Mouse (Mus musculus) lung, embryonic 15.5 days (tissue): ENCODE data around the gene Eif2b4. TPM values are rescaled to one million over a fixed set of nuclear protein-coding genes. Genes with fewer than 3 reads are reported as not detected.

Source experiments
- ATAC-seq: fragments of 200-750 bp; cut with Nextera tagmentation; 2 replicates; pipeline ENCODE4 v1.8.0; 2017; ENCODE audit warnings: moderate number of reproducible peaks, borderline replicate concordance; ENCODE audit not compliant: low FRiP score, low TSS enrichment; ENCODE audit errors: extremely low read depth
- H3K27ac ChIP-seq: fragments of 300-500 bp; sonication (generic); 2 replicates; pipeline ENCODE4 v1.5.1; 2015; ENCODE audit warnings: moderate library complexity, mild to moderate bottlenecking, inconsistent platforms
- H3K27me3 ChIP-seq: fragments of 300-500 bp; sonication (generic); 2 replicates; pipeline ENCODE4 v1.6.1; 2015; ENCODE audit warnings: inconsistent platforms
- H3K36me3 ChIP-seq: fragments of 300-500 bp; sonication (generic); 2 replicates; pipeline ENCODE4 v1.6.1; 2015; ENCODE audit warnings: inconsistent platforms
- H3K4me1 ChIP-seq: fragments of 300-500 bp; sonication (generic); 2 replicates; pipeline ENCODE4 v1.6.1; 2015; ENCODE audit warnings: inconsistent platforms
- H3K4me2 ChIP-seq: fragments of 300-500 bp; sonication (generic); 2 replicates; pipeline ENCODE4 v1.6.1; 2015; ENCODE audit warnings: inconsistent platforms, mild to moderate bottlenecking, moderate library complexity
- H3K4me3 ChIP-seq: fragments of 300-500 bp; sonication (generic); 2 replicates; pipeline ENCODE4 v1.5.1; 2015; ENCODE audit warnings: mild to moderate bottlenecking, inconsistent platforms
- H3K9ac ChIP-seq: fragments of 300-500 bp; sonication (generic); 2 replicates; pipeline ENCODE4 v1.6.1; 2015; ENCODE audit warnings: inconsistent platforms
- H3K9me3 ChIP-seq: fragments of 300-500 bp; sonication (generic); 2 replicates; pipeline ENCODE4 v1.6.1; 2016; ENCODE audit warnings: inconsistent platforms
- WGBS: fragments of 180-500 bp; shearing (Covaris S2); methylation state at CpG from one replicate; pipeline ENCODE4 v1.1.7; 2015; 5-methylcytosine and 5-hydroxymethylcytosine counted together
- polyA plus RNA-seq: library from polyadenylated mRNA; unstranded; fragments of >200 nt; fragmentation: Nextera tagmentation; extraction: Ambion mirVana; gene quantifications from 2 replicates; pipeline ENCODE4 v1.2.1, GENCODE M21; 2015

Eif2b4 gene
- polyA plus RNA-seq, 1 experiment from 2014 or later, result 64.3 TPM

DNA sequence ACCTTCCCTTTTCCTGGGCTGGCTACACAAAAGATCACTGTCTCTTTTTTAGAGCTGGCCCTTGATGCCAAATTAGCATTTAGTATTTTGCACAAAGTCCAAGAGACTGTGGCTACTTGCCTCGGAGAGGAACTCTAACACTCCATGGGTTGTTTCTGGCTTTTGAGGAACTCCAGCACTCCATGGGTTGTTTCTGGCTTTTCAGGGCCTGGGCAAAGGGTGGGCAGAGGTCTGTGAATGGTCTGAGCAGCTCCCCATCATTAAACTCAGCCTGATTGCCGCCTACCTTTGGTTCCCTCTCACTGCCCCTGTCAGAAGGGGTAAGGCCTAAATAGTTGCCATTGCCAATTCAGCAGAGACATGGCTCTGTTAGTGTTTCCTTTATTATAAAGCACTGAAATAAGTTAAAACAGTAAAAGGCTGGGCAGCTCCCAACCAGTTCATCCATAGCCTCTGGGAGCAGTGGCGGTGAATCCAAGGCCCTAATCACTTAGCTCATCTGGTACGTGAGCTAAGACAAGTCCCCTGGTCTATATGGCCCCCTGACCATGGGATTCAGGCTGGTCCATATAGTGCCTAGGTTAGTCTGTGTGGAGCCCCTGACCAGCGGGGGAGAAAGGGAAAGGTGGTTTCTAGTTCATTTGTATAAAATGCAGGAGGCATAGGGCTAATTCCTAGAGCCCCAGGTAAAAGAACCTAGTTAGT is 5.5 kb upstream of the Eif2b4 start:
- H3K27me3 ChIP-seq, result no peaks in the 10 kb centered on the region
- ATAC-seq, result no peak
- WGBS, result 79% methylated on average over 5 of the region's 5 CpGs
- no peak overlapping the region for H3K27ac ChIP-seq
- H3K9ac ChIP-seq, result no peak overlapping the region
- no peak overlapping the region for H3K4me2 ChIP-seq
- H3K36me3 ChIP-seq, result peaks cover 75% of the 10 kb centered on the region
- H3K4me3 ChIP-seq, result no peak overlapping the region
- H3K4me1 ChIP-seq, result peaks cover 33% of the 10 kb centered on the region
- H3K9me3 ChIP-seq, result 0 out of 2 replicates have a peak, but pooled peaks cover 3% of the 10 kb centered on the region

DNA sequence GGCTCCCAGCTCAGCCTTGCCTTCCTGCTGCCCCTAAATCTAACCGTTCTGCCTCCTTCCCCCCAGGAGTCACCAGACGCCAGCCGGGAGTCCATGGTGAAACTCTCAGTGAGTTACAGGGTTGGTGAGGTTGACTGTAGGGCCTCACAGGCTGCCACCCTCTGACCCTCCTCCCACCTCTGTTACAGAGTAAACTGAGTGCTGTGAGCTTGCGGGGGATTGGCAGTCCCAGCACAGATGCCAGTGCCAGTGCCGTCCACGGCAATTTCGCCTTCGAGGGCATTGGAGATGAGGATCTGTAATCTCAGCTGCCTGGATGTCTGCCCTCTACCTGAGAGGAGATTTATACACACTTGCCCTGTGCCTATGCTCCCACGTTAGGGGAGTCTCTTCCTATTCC is 4.9 kb upstream of the Eif2b4 start:
- no peak overlapping the region for H3K4me3 ChIP-seq
- WGBS, result 76% methylated on average over 9 of the region's 9 CpGs
- H3K9ac ChIP-seq, result no peak overlapping the region
- peaks cover 69% of the 10 kb centered on the region for H3K36me3 ChIP-seq
- H3K9me3 ChIP-seq, result 0 out of 2 replicates have a peak, but pooled peaks cover 3% of the 10 kb centered on the region
- H3K27ac ChIP-seq, result no peak overlapping the region
- H3K27me3 ChIP-seq, result no peaks in the 10 kb centered on the region
- H3K4me1 ChIP-seq, result peaks cover 33% of the 10 kb centered on the region
- no peak for ATAC-seq
- H3K4me2 ChIP-seq, result no peak overlapping the region

DNA sequence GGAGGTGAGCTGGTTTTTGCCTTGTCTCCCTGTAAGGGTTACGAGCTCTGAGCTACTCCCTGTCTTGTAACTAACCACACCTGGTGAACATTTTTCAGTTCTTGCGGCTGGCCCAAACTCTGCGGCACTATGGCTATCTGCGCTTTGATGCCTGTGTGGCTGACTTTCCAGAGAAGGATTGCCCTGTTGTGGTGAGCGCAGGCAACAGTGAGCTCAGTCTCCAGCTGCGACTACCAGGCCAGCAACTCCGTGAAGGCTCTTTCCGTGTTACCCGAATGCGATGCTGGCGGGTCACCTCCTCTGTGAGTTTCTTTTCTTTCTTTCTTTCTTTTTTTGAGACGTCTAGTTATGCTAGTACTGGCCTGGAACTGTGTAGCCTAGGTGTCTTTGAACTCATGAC is 3.8 kb upstream of the Eif2b4 start:
- no peak overlapping the region for H3K27ac ChIP-seq
- no peaks in the 10 kb centered on the region for H3K27me3 ChIP-seq
- no peak for ATAC-seq
- WGBS, result 92% methylated on average over 12 of the region's 12 CpGs
- 0 out of 2 replicates have a peak, but pooled peaks cover 3% of the 10 kb centered on the region for H3K9me3 ChIP-seq
- H3K9ac ChIP-seq, result no peak overlapping the region
- peaks cover 64% of the 10 kb centered on the region for H3K36me3 ChIP-seq
- no peak overlapping the region for H3K4me3 ChIP-seq
- H3K4me2 ChIP-seq, result no peak overlapping the region
- peaks cover 28% of the 10 kb centered on the region for H3K4me1 ChIP-seq

DNA sequence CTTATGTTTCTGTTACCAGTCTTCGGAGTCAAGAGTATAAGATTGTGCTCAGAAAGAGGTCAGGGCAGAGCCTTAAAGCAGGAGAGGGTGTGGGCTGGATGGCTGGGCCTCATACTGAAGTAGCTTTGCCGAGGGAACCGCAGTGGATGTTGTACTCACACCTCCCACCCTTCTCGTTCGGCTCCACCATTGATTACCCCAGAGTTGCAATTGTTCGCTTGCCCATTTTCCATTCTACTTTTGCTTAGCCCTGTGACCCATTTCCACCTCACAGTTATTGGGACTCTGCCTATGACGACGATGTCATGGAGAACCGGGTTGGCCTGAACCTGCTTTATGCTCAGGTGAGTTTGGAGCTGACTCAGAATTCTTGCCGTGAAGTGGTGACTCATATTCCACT is 3.0 kb upstream of the Eif2b4 start:
- Histone ChIP-seq H3K36me3 (peaks cover 65% of the 10 kb centered on the region), H3K27ac (no peak overlapping the region), H3K9ac (no peak overlapping the region), H3K9me3 (0 out of 2 replicates have a peak, but pooled peaks cover 3% of the 10 kb centered on the region), H3K27me3 (no peaks in the 10 kb centered on the region), H3K4me2 (no peak overlapping the region), H3K4me3 (no peak overlapping the region), H3K4me1 (peaks cover 32% of the 10 kb centered on the region)
- WGBS, result 89% methylated on average over 10 of the region's 10 CpGs
- no peak for ATAC-seq

DNA sequence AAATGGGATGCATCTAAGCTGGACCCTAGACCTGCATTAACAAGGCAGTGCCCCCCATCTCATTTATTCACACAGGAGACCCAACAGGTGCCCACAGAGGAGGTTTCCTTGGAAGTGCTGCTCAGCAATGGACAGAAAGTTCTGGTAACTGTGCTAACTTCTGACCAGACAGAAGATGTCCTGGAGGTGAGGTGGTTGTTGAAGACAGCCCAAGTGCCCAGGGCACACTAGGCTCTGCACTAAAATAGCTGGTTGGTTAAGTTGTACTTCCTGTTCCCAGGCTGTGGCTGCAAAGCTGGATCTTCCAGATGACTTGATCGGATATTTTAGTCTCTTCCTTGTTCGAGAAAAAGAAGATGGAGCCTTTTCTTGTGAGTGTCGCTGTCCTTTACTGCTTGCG is 2.4 kb upstream of the Eif2b4 start:
- no peak overlapping the region for H3K4me2 ChIP-seq
- no peak for ATAC-seq
- H3K27ac ChIP-seq, result no peak overlapping the region
- WGBS, result 92% methylated on average over 4 of the region's 4 CpGs
- H3K4me3 ChIP-seq, result no peak overlapping the region
- H3K36me3 ChIP-seq, result peaks cover 70% of the 10 kb centered on the region
- H3K9me3 ChIP-seq, result 0 out of 2 replicates have a peak, but pooled peaks cover 3% of the 10 kb centered on the region
- H3K4me1 ChIP-seq, result peaks cover 27% of the 10 kb centered on the region
- no peak overlapping the region for H3K9ac ChIP-seq
- H3K27me3 ChIP-seq, result no peaks in the 10 kb centered on the region

DNA sequence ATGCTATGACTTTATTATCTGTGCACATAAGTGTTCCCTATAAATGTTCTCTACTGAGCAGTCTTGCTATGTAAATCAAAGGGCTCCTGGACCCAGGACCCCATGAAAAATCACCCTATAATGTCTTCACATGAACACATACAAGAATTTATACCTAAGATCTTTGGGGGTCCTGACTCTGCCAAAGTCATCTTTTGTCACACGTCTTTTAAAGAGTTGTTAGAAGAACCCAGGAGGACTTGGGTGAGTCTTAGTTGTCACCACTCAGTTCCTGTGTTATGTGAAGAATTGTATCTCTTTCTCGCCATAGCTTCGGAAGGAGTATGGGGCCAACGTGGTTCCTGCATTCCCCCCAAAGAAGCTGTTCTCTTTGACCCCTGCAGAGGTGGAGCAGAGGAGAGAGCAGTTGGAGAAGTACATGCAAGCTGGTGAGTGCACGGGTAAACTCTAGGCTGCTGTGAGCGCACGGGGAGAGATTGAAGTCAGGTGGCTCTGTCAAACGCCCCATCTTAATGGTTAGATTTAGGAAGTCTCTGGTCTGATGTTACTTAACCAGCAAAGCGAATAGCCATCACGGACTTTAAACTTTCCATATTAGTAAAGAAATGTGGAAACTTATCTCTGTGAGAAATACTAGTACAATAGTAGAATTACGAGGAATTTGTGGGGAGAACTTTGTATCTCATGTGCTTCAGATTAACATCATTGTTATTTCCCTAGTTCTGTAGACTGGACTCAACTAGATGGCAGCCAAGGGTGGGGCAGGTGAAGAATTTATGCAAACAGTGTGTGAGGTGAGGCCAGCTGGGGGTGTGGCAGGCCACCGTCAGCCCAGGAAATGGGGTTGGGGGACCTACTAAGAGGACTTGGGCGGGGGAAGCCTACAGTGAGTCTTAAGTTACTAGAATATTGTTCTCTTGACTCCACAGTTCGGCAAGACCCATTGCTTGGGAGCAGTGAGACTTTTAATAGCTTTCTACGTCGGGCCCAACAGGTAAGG is 1.6 kb upstream of the Eif2b4 start:
- no peak for ATAC-seq
- Histone ChIP-seq H3K27me3 (no peaks in the 10 kb centered on the region), H3K27ac (no peak overlapping the region), H3K4me3 (peak overlapping the region; percentile 90), H3K4me1 (peaks cover 19% of the 10 kb centered on the region), H3K4me2 (peak overlapping the region; percentile 63), H3K36me3 (peaks cover 70% of the 10 kb centered on the region), H3K9me3 (no peaks in the 10 kb centered on the region), H3K9ac (peak overlapping the region; percentile 86; the same call in 1 of the 2 replicates)
- WGBS, result 86% methylated on average over 16 of the region's 16 CpGs

DNA sequence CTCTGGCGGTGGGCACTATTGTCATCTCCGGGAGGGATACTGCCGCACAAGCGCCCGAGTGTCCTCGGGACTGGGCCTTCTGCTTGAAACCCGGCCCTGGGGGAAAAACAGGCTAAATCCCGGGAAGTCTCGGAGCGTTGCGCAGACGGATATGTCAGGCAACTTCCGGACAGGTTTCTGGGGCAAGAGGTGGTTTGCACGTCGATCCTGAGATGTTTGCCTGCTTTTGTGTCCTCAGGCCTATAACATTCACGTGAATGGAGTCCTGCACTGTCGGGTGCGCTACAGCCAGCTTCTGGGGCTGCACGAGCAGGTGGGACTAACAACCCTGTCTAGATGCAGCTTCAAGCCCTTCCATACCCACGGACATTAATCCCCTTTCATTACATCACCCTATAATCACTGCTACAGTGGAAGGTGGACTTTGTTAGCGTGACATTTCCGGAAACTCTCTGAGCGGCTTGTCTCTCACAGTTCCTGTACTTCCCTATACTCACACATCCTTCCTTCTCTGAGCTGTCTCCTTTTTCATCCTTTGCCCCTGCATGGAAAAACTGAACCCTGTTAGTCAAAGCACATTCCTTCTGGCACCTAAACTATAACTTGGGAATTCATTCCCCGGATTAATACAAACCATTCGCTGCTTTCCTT is 526 bp upstream of the Eif2b4 start:
- Histone ChIP-seq H3K4me3 (peak overlapping the region; percentile 90), H3K4me2 (peak overlapping the region; percentile 63), H3K4me1 (peaks cover 19% of the 10 kb centered on the region), H3K9ac (peak overlapping the region; percentile 86), H3K9me3 (no peaks in the 10 kb centered on the region), H3K27ac (peak overlapping the region; percentile 90), H3K36me3 (peaks cover 67% of the 10 kb centered on the region), H3K27me3 (no peaks in the 10 kb centered on the region)
- 10% methylated on average over 25 of the region's 25 CpGs for WGBS
- ATAC-seq, result 0 out of 2 replicates have a peak, but pooled peaks have one; percentile 1

DNA sequence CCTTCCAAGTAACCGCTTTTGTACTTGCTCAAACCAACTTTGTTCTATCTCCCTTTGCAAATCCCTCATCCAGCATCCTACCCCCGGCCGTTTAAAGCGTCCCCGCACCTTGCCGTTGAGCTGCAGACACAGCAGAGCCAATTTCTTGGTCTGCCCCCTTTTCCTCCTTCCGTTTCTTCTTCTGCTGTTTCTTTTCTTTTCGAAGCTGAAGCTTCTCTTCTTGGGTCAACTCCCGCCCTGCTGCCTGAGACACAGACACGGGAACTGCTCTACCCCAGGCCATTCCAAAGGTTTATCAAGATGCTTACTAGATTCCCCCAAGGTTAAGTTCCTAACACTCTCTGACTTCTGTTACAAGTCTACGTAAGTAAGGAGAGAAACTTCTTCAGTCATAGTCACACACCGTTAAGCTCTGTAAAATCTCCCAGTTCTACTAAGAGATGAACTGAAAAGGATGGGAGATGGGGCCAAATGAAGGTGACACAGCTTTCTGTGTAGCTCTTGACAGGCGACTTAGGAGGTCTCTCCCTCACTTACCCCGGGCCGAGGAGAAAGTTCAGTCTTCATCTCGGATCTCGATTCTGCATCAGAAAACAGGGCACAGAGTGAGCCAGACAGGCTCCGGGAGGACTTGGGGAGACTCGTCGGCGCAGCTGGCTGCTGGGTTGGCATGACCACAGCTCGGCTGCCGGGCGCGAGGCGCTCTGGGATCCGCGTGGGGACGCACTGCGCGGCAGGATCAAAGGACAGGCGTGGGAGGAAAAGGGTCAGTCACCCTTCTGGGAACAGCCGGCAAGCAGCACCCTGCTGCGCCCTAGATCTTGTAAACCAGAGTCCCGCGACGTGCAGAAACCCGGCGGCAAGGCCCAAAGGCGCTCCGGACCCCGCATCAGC is 938 bp downstream of the Eif2b4 start:
- H3K4me1 ChIP-seq, result peaks cover 19% of the 10 kb centered on the region
- H3K4me2 ChIP-seq, result peak overlapping the region; percentile 63
- 11% methylated on average over 41 of the region's 42 CpGs for WGBS
- H3K9me3 ChIP-seq, result no peaks in the 10 kb centered on the region
- ATAC-seq, result peak; percentile 59; the same call in 1 of the 2 replicates
- H3K36me3 ChIP-seq, result peaks cover 67% of the 10 kb centered on the region
- peak overlapping the region; percentile 90 for H3K4me3 ChIP-seq
- H3K27ac ChIP-seq, result peak overlapping the region; percentile 90
- H3K27me3 ChIP-seq, result no peaks in the 10 kb centered on the region
- peak overlapping the region; percentile 80 for H3K9ac ChIP-seq

DNA sequence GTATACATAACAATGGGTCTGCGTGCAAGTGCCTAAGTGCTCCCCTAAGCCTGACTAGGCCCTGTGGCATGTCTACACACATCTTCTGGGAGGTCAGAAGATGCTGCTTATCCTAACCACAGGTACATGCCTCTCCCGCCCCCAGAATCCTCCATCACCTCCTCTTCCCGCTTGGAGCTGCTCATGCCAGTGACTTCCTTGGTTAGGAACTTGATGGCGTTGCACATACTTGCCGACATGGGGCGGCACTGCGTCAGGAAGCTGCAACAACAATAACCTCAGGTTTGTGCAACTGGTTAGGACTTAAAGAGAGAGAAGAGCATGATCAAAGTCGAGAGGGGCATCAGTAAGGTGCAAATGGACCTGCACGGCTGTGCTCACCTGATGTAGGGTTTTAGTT is 3.0 kb downstream of the Eif2b4 start:
- Histone ChIP-seq H3K27ac (no peak overlapping the region), H3K4me3 (no peak overlapping the region), H3K4me2 (no peak overlapping the region), H3K4me1 (peaks cover 19% of the 10 kb centered on the region), H3K9me3 (no peaks in the 10 kb centered on the region), H3K27me3 (no peaks in the 10 kb centered on the region), H3K9ac (no peak overlapping the region), H3K36me3 (peaks cover 56% of the 10 kb centered on the region)
- 88% methylated on average over 9 of the region's 9 CpGs for WGBS
- ATAC-seq, result no peak

DNA sequence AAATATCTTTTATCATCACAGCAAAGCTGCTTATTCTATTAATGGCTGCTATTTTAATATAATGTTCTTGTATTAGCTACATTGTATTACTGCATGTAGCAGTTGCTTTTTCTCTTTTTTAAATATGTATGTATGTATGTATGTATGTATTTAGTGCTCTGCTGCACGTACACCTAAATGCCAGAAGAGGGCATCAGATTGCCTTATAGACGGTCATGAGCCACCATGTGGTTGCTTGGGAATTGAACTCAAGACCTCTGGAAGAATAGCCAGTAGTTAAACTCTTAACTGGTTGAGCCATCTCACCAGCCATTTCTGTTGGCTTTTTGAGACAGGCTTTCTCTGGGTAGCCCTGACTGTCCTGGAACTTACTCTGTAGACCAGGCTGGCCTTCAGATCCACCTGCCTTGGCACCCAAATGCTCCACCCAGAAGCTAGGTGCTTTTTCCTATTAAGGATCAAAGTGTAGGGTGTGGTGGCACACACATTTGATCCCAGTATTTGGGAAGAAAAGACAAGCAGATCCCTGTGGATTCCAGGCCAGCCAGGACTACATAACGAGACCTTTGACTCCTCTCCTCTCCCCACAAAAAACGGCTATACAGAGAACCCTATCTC is 4.9 kb downstream of the Eif2b4 start:
- Histone ChIP-seq H3K4me1 (peaks cover 8% of the 10 kb centered on the region), H3K27me3 (no peaks in the 10 kb centered on the region), H3K4me2 (no peak overlapping the region), H3K4me3 (no peak overlapping the region), H3K9me3 (no peaks in the 10 kb centered on the region), H3K9ac (no peak overlapping the region), H3K27ac (no peak overlapping the region), H3K36me3 (peaks cover 47% of the 10 kb centered on the region)
- no peak for ATAC-seq
- WGBS, result 63% methylated on average over 4 of the region's 4 CpGs
